8 mouse cellular contexts compared by ENCODE assay signal in genomic region chr9:57997511-57998031, GRCm38 (mm10). TPM values are rescaled to one million over a fixed set of nuclear protein-coding genes. Genes with fewer than 3 reads are reported as not detected.
DNase-seq lines count a peak whose midpoint lies in the region; ATAC-seq and TF ChIP-seq lines count a peak whose summit lies in the region.

No protein-coding gene starts in this region.

- peak overlapping the region; percentile 21 for H3K4me3 ChIP-seq in heart, embryonic 11.5 days (ENCODE audit: low read depth, low read length)
- 0 out of 2 replicates have a peak overlapping the region, but pooled peaks have one; percentile 15 for H3K4me3 ChIP-seq in limb, embryonic 14.5 days (replicated peaks; ENCODE audit: low read length)

- 0 out of 2 replicates have a peak, but pooled peaks cover 2% of the 10 kb centered on the region for H3K4me1 ChIP-seq in heart, embryonic 11.5 days (ENCODE audit: control insufficient read depth, insufficient read depth, low read length)
- peaks cover 13% of the 10 kb centered on the region for H3K4me1 ChIP-seq in limb, embryonic 14.5 days (ENCODE audit: control insufficient read depth, insufficient read depth, low read length)

- no peak for TF ChIP-seq POLR2A in limb, embryonic 14.5 days (IDR thresholded peaks at IDR 0.05; ENCODE audit: borderline replicate concordance, extremely low read depth, insufficient read depth, insufficient read length)

- no peaks in the 10 kb centered on the region for H3K36me3 ChIP-seq in heart, embryonic 11.5 days (ENCODE audit: control insufficient read depth, insufficient read depth, low read length)
- H3K36me3 ChIP-seq in limb, embryonic 14.5 days (ENCODE audit: control insufficient read depth, insufficient read depth, low read length) = no peaks in the 10 kb centered on the region

- H3K9ac ChIP-seq in heart, embryonic 11.5 days (ENCODE audit: low read depth, low read length) = no peak overlapping the region
- H3K9ac ChIP-seq in limb, embryonic 14.5 days (ENCODE audit: low read depth, low read length, severe bottlenecking) = no peak overlapping the region

- H3K27me3 ChIP-seq in heart, embryonic 11.5 days (ENCODE audit: control insufficient read depth, insufficient read depth, low read length) = peaks cover 30% of the 10 kb centered on the region
- H3K27me3 ChIP-seq in limb, embryonic 14.5 days (ENCODE audit: control insufficient read depth, insufficient read depth, low read length) = peaks cover 20% of the 10 kb centered on the region

- H3K27ac ChIP-seq in heart, embryonic 11.5 days (ENCODE audit: low read depth, low read length) = no peak overlapping the region
- H3K27ac ChIP-seq in limb, embryonic 14.5 days (replicated peaks; ENCODE audit: low read depth, low read length) = no peak overlapping the region

- 0 out of 2 replicates have a peak, but pooled peaks have one; percentile 7 for ATAC-seq in heart, embryonic 11.5 days (replicated peaks; ENCODE audit: insufficient number of reproducible peaks, low FRiP score, low TSS enrichment)
- no peak for ATAC-seq in limb, embryonic 14.5 days (ENCODE audit: low FRiP score, low read depth)

- peak overlapping the region; percentile 64 for H3K4me2 ChIP-seq in heart, embryonic 11.5 days
- peak overlapping the region; percentile 35 for H3K4me2 ChIP-seq in limb, embryonic 14.5 days (replicated peaks; ENCODE audit: low read depth, low read length, severe bottlenecking)

- WGBS in heart, embryonic 11.5 days (ENCODE audit: insufficient replicate concordance) = 12% methylated on average over 13 of the region's 13 CpGs
- WGBS in limb, embryonic 14.5 days = 23% methylated on average over 12 of the region's 13 CpGs

- no peak for DNase-seq in heart, adult 8-10 months (ENCODE audit: low spot score)
- peak; percentile 95 for DNase-seq in thymus, postnatal 14 days
- no peak for DNase-seq in thymus, postnatal 25 days
- no peak for DNase-seq in limb, embryonic 14.5 days (ENCODE audit: low spot score)
- peak; percentile 29 for DNase-seq in testis, postnatal 14 days (ENCODE audit: low spot score)
- no peak for DNase-seq in urinary bladder, adult 2 months (ENCODE audit: low spot score)
- no peak for DNase-seq in spleen, postnatal 4 days (ENCODE audit: low spot score in 2 of 2)

- no peaks in the 10 kb centered on the region for H3K9me3 ChIP-seq in heart, embryonic 11.5 days (replicated peaks; ENCODE audit: control insufficient read depth, low read length)
- no peaks in the 10 kb centered on the region for H3K9me3 ChIP-seq in limb, embryonic 14.5 days (ENCODE audit: control insufficient read depth, low read length)

RNA-seq across cellular contexts. Expression of gene Cyp11a1, which starts 8.6 kb away (rescaled TPM):
- polyA plus RNA-seq in heart, embryonic 11.5 days (2014; fragmentation: Nextera tagmentation; extraction: Ambion mirVana) = not detected in 2 replicates
- under 1 TPM in 1 of 4 experiments, not detected in 3; 0.27 TPM for total RNA-seq in heart, adult 8-10 months (2022)
- polyA plus RNA-seq in limb, embryonic 14.5 days (2012; rRNA removed) = 3.3 and 3.5 TPM in 2 replicates
- polyA plus RNA-seq in limb, embryonic 14.5 days (2014; fragmentation: Nextera tagmentation; extraction: Ambion mirVana) = 4.5 and 5.7 TPM in 2 replicates
- 0.36 and 0.37 TPM in 2 replicates for polyA plus RNA-seq in urinary bladder, adult 2 months (2012; rRNA removed)

RNA-seq across cellular contexts. Expression of gene Sema7a, which starts 57.7 kb away (rescaled TPM):
- polyA plus RNA-seq in heart, embryonic 11.5 days (2014; fragmentation: Nextera tagmentation; extraction: Ambion mirVana) = 0.17 and 0.18 TPM in 2 replicates
- 10 to 100 TPM; 20.4 to 24.8 (median 24.5) TPM for total RNA-seq in heart, adult 8-10 months (2022)
- polyA plus RNA-seq in limb, embryonic 14.5 days (2012; rRNA removed) = 7.4 and 9.4 TPM in 2 replicates
- 0.57 and 1.1 TPM in 2 replicates for polyA plus RNA-seq in limb, embryonic 14.5 days (2014; fragmentation: Nextera tagmentation; extraction: Ambion mirVana)
- 13.6 and 14.8 TPM in 2 replicates for polyA plus RNA-seq in urinary bladder, adult 2 months (2012; rRNA removed)

Comparison
In these comparisons a context has a peak if more than half of its experiments do, and no peak if none do; other contexts are left out.
1. DNase-seq: peak in thymus, postnatal 14 days (single experiment) and testis, postnatal 14 days (single experiment); none in heart, adult 8-10 months (single experiment), thymus, postnatal 25 days (single experiment), limb, embryonic 14.5 days (single experiment), urinary bladder, adult 2 months (single experiment) and spleen, postnatal 4 days (0 of 2).